16 mouse cellular contexts compared by ENCODE assay signal in genomic region chr7:115501497-115501896, GRCm38 (mm10).
DNase-seq lines count a peak whose midpoint lies in the region; ATAC-seq and TF ChIP-seq lines count a peak whose summit lies in the region.
"Had no signal": no experiment of that assay in that cellular context is flagged by ENCODE, and none has a peak within 500 bp of the region (broad histone marks: within the 10 kb centered on the region; RNA-seq: fewer than 3 reads in every experiment).

No protein-coding gene starts in this region.

- CTCF ChIA-PET in Patski (lab: Charles Lee), result interaction anchor here (1.4 kb wide), 1 partner anchor 14 kb away, joined by 3 read pairs; no protein-coding TSS in a partner anchor

- H3K4me3 ChIP-seq in heart, embryonic 10.5 days, result no peak overlapping the region
- no peak overlapping the region for H3K4me3 ChIP-seq in intestine, embryonic 14.5 days (ENCODE audit: low read depth, low read length)
- H3K4me3 ChIP-seq: erythroblast, embryonic 14.5 days had no signal

- H3K27ac ChIP-seq in heart, embryonic 10.5 days, result 0 out of 2 replicates have a peak overlapping the region, but pooled peaks have one; percentile 59
- peak overlapping the region; percentile 64 for H3K27ac ChIP-seq in intestine, embryonic 14.5 days (ENCODE audit: low read depth)

- peak; percentile 58 for ATAC-seq in Patski
- peak; percentile 64; the same call in 1 of the 2 replicates for ATAC-seq in intestine, embryonic 14.5 days (replicated peaks; ENCODE audit: low FRiP score, low TSS enrichment, low read depth)
- no peak for ATAC-seq in activated CD4-positive, CD25-positive, alpha-beta regulatory T cell, adult 4 months
- ATAC-seq: liver, postnatal 0 days had no signal

- POLR2A ChIA-PET in Patski (lab: Charles Lee), result interaction anchor here (0.7 kb wide), 1 partner anchor 167 kb away, joined by 3 read pairs; no protein-coding TSS in a partner anchor

- no peak overlapping the region for H3K9ac ChIP-seq in intestine, embryonic 14.5 days (ENCODE audit: low read length)
- H3K9ac ChIP-seq: liver, postnatal 0 days had no signal

- no peaks in the 10 kb centered on the region for H3K4me1 ChIP-seq in heart, embryonic 10.5 days
- peaks cover 20% of the 10 kb centered on the region for H3K4me1 ChIP-seq in intestine, embryonic 14.5 days (replicated peaks; ENCODE audit: control insufficient read depth, insufficient read depth, low read length)

- no peak for DNase-seq in heart, embryonic 10.5 days (ENCODE audit: low spot score)
- DNase-seq in heart, adult 8-10 months (ENCODE audit: low spot score), result no peak
- DNase-seq in Patski (ENCODE audit: low read depth, low spot score), result no peak
- DNase-seq in intestine, embryonic 14.5 days (ENCODE audit: low spot score), result no peak
- peak; percentile 41 for DNase-seq in lung, postnatal 36 days
- no peak for DNase-seq in spleen, postnatal 14 days (ENCODE audit: low spot score in 2 of 2)
- no peak for DNase-seq in cerebellum, postnatal 25 days
- DNase-seq: adrenal gland, postnatal 14 days; cerebellum, adult 11-12 months; gastrocnemius, postnatal 10 days; kidney, adult 18-20 months; liver, postnatal 0 days; right cerebral cortex, postnatal 14 days; thymus, adult 2 months had no signal

- no peaks in the 10 kb centered on the region for H3K27me3 ChIP-seq in heart, embryonic 10.5 days (ENCODE audit: insufficient read depth, poor library complexity, severe bottlenecking)
- H3K27me3 ChIP-seq in Patski, result no peaks in the 10 kb centered on the region
- no peaks in the 10 kb centered on the region for H3K27me3 ChIP-seq in intestine, embryonic 14.5 days (replicated peaks; ENCODE audit: control insufficient read depth, insufficient read depth, low read length)

- no peak for TF ChIP-seq CTCF in Patski (IDR thresholded peaks at IDR 0.05)

- in situ Hi-C loops in Patski (cut with MboI; ENCODE audit: low pct_unique_long_range_greater_than_20kb), result no loop called here

- WGBS in heart, embryonic 10.5 days, result 31% methylated on average over 3 of the region's 3 CpGs
- 8% methylated on average over 3 of the region's 3 CpGs for WGBS in intestine, embryonic 14.5 days

- no peak overlapping the region for H3K4me2 ChIP-seq in intestine, embryonic 14.5 days (ENCODE audit: low read length)

- H3K9me3 ChIP-seq in heart, embryonic 10.5 days, result no peaks in the 10 kb centered on the region
- H3K9me3 ChIP-seq in intestine, embryonic 14.5 days (ENCODE audit: control insufficient read depth, low read length), result no peaks in the 10 kb centered on the region

- H3K36me3 ChIP-seq in heart, embryonic 10.5 days, result no peaks in the 10 kb centered on the region
- no peaks in the 10 kb centered on the region for H3K36me3 ChIP-seq in intestine, embryonic 14.5 days (ENCODE audit: control insufficient read depth, insufficient read depth, low read length)
